ENCODE assay signal across 8 mouse cellular contexts in the genomic region with DNA sequence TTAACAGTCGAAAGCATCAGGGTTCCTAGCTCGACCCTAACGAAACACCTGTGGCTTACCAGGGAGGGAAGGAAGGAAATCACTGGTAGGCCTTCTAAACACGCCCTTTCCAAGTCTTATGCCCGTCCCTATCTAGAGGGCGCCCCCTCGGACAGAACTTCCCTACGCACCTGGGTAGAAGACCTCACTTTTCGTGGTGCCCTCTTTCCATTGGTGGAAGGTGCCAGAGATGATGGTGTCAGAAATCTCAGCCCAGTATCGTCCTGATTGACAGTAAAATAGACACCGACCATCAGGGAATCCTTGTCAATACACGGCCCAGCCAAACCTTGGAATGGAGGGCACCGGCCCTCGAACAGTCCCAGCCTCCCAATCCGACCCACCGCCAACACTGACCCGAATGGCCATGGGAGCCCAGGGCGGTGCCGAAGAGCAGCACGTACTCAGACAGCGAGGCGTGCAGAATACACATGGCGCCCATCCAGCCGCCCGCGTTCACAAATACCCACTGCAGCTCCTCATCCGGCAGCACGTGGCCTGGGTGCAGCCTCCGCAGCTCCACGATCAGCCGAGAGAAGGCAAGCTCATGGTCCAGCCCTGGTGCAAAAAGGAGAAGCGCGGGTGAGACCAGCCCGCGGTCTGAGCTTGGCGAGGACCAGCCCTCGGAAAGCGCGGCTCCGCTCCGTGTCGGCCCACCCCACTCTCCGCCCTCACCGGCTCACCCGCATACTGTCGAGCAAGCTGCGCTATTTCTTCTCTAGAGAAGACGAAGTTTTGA. TPM values are rescaled to one million over a fixed set of nuclear protein-coding genes. Genes with fewer than 3 reads are reported as not detected.
DNase-seq lines count a peak whose midpoint lies in the region; ATAC-seq and TF ChIP-seq lines count a peak whose summit lies in the region.

No protein-coding gene starts in this region.

- peak overlapping the region; percentile 96 for H3K4me2 ChIP-seq in heart, embryonic 12.5 days
- H3K4me2 ChIP-seq in hindbrain, embryonic 16.5 days (ENCODE audit: low read length), result peak overlapping the region; percentile 81
- H3K4me2 ChIP-seq in myocyte (ENCODE audit: low read depth), result peak overlapping the region; percentile 69

- peak overlapping the region; percentile 72 for H3K4me3 ChIP-seq in heart, embryonic 12.5 days
- peak overlapping the region; percentile 63 for H3K4me3 ChIP-seq in hindbrain, embryonic 16.5 days (ENCODE audit: low read length)
- H3K4me3 ChIP-seq in liver, adult 2 months (ENCODE audit: insufficient read depth, low read depth, low read length), result peak overlapping the region; percentile 84
- H3K4me3 ChIP-seq in myocyte, result peak overlapping the region; percentile 60

- WGBS in heart, embryonic 12.5 days, result under 1% methylated on average over 48 of the region's 48 CpGs
- WGBS in hindbrain, embryonic 16.5 days, result under 1% methylated on average over 48 of the region's 48 CpGs
- WGBS in liver, adult 2 months, result under 1% methylated on average over 48 of the region's 48 CpGs

- H3K27ac ChIP-seq in heart, embryonic 12.5 days (ENCODE audit: poor library complexity, severe bottlenecking), result peak overlapping the region; percentile 58
- peak overlapping the region; percentile 89 for H3K27ac ChIP-seq in hindbrain, embryonic 16.5 days (ENCODE audit: low read depth, low read length)
- peak overlapping the region; percentile 92 for H3K27ac ChIP-seq in liver, adult 2 months (replicated peaks; ENCODE audit: insufficient read depth, low read depth, low read length)

- 0 out of 2 replicates have a peak, but pooled peaks have one; percentile 4 for TF ChIP-seq CTCF in liver, adult 2 months (IDR thresholded peaks at IDR 0.05; ENCODE audit: low read depth, low read length)

- H3ac ChIP-seq in myocyte (ENCODE audit: control insufficient read depth, insufficient read length), result peak overlapping the region; percentile 20

- H3K27me3 ChIP-seq in heart, embryonic 12.5 days (replicated peaks), result no peaks in the 10 kb centered on the region
- H3K27me3 ChIP-seq in hindbrain, embryonic 16.5 days (replicated peaks; ENCODE audit: control insufficient read depth, insufficient read depth, low read length), result no peaks in the 10 kb centered on the region
- H3K27me3 ChIP-seq in liver, adult 2 months (ENCODE audit: control insufficient read depth, insufficient read depth, low read length), result no peaks in the 10 kb centered on the region
- no peaks in the 10 kb centered on the region for H3K27me3 ChIP-seq in myocyte (ENCODE audit: control insufficient read depth, insufficient read depth, insufficient read length)

- ATAC-seq in heart, embryonic 12.5 days (ENCODE audit: insufficient number of reproducible peaks, low FRiP score), result peak; percentile 78
- peak; percentile 72 for ATAC-seq in erythroid progenitor cell, adult 5-6 weeks (replicated peaks; ENCODE audit: low FRiP score, poor library complexity, severe bottlenecking)
- ATAC-seq in hindbrain, embryonic 16.5 days, result peak; percentile 84

- peaks cover 6% of the 10 kb centered on the region; the same call in 1 of the 2 replicates for H3K79me2 ChIP-seq in liver, adult 2 months (ENCODE audit: control insufficient read depth, insufficient read depth, low read length)
- H3K79me2 ChIP-seq in myocyte (ENCODE audit: control insufficient read depth, insufficient read depth), result peaks cover 14% of the 10 kb centered on the region

- TF ChIP-seq POLR2A in liver, adult 2 months (IDR thresholded peaks at IDR 0.05; ENCODE audit: extremely low read depth, insufficient read depth, low read length), result no peak
- TF ChIP-seq POLR2A in myocyte (IDR thresholded peaks at IDR 0.05; ENCODE audit: insufficient read length, low read depth), result no peak

- peaks cover 14% of the 10 kb centered on the region for H3K36me3 ChIP-seq in heart, embryonic 12.5 days
- H3K36me3 ChIP-seq in hindbrain, embryonic 16.5 days (ENCODE audit: control insufficient read depth, insufficient read depth, low read length), result peaks cover 8% of the 10 kb centered on the region; the same call in 1 of the 2 replicates
- H3K36me3 ChIP-seq in liver, adult 2 months (ENCODE audit: control insufficient read depth, insufficient read depth, low read length), result peaks cover 7% of the 10 kb centered on the region
- H3K36me3 ChIP-seq in myocyte (ENCODE audit: control insufficient read depth, insufficient read depth), result no peaks in the 10 kb centered on the region

- H3K9me3 ChIP-seq in heart, embryonic 12.5 days (replicated peaks), result peaks cover 3% of the 10 kb centered on the region; the same call in 1 of the 2 replicates
- H3K9me3 ChIP-seq in hindbrain, embryonic 16.5 days (ENCODE audit: control insufficient read depth, low read length), result no peaks in the 10 kb centered on the region

- intact Hi-C loops in heart, postnatal 10 days (cut with DNase I), result loop anchor here (2.0 kb wide), 1 partner anchor 18 kb away; a partner anchor contains a TSS

- peaks cover 14% of the 10 kb centered on the region for H3K4me1 ChIP-seq in heart, embryonic 12.5 days (replicated peaks)
- H3K4me1 ChIP-seq in hindbrain, embryonic 16.5 days (ENCODE audit: control insufficient read depth, insufficient read depth, low read depth, low read length), result peaks cover 16% of the 10 kb centered on the region
- peaks cover 23% of the 10 kb centered on the region for H3K4me1 ChIP-seq in liver, adult 2 months (ENCODE audit: control insufficient read depth, insufficient read depth, low read length)

- no peak for DNase-seq in heart, postnatal 10 days
- peak; percentile 25 for DNase-seq in ZHBTc4 (ENCODE audit: low read depth, low spot score)
- peak; percentile 63 for DNase-seq in liver, adult 2 months (ENCODE audit: extremely low read depth, low read depth, low spot score)
- peak; percentile 45 for DNase-seq in thymus, postnatal 25 days

- peak overlapping the region; percentile 79 for H3K9ac ChIP-seq in heart, embryonic 12.5 days
- H3K9ac ChIP-seq in hindbrain, embryonic 16.5 days (ENCODE audit: low read depth, low read length), result peak overlapping the region; percentile 68
- peak overlapping the region; percentile 89 for H3K9ac ChIP-seq in liver, adult 2 months (ENCODE audit: low read depth, low read length)

TF ChIP-seq in myocyte, 11 proteins besides CTCF, POLR2A, EP300 and RAD21:
- no peak for TF ChIP-seq TCF12 (IDR thresholded peaks at IDR 0.05; ENCODE audit: insufficient read depth, poor library complexity, severe bottlenecking)
- TF ChIP-seq MAX (IDR thresholded peaks at IDR 0.05; ENCODE audit: low read depth), result peak; percentile 41

RNA-seq across cellular contexts. Expression of a gene that starts 9.6 kb away (rescaled TPM):
- not detected in 2 replicates for polyA plus RNA-seq in heart, embryonic 12.5 days (2016; fragmentation: Nextera tagmentation; extraction: Ambion mirVana)
- total RNA-seq in heart, postnatal 10 days (2021), result not detected
- total RNA-seq in erythroid progenitor cell, adult 5-6 weeks (2015; ENCODE audit: low replicate concordance), result not detected in 2 replicates
- not detected in 2 replicates for total RNA-seq in erythroid progenitor cell, adult 5-6 weeks (2017; ENCODE audit: low replicate concordance)
- polyA plus RNA-seq in hindbrain, embryonic 16.5 days (2015; fragmentation: Nextera tagmentation; extraction: Ambion mirVana), result 0.76 and 0.84 TPM in 2 replicates
- total RNA-seq in liver, adult 2 months (2014; rRNA removed), result not detected in 2 replicates
- not detected in 2 replicates for polyA plus RNA-seq in liver, adult 2 months (2012; rRNA removed)
- polyA plus RNA-seq in myocyte (2012; fragmentation: generic; extraction: Trizol), result not detected

RNA-seq across cellular contexts. Expression of a gene that starts 14.5 kb away (rescaled TPM):
- 54.6 and 57.0 TPM in 2 replicates for polyA plus RNA-seq in heart, embryonic 12.5 days (2016; fragmentation: Nextera tagmentation; extraction: Ambion mirVana)
- total RNA-seq in heart, postnatal 10 days (2021), result 10 to 100 TPM; 57.7 to 66.1 TPM
- total RNA-seq in erythroid progenitor cell, adult 5-6 weeks (2015; ENCODE audit: low replicate concordance), result 18.9 TPM in 1 of 2 replicates, not detected in the other
- total RNA-seq in erythroid progenitor cell, adult 5-6 weeks (2017; ENCODE audit: low replicate concordance), result 1.3 and 3.9 TPM in 2 replicates
- 60.9 and 61.8 TPM in 2 replicates for polyA plus RNA-seq in hindbrain, embryonic 16.5 days (2015; fragmentation: Nextera tagmentation; extraction: Ambion mirVana)
- total RNA-seq in liver, adult 2 months (2014; rRNA removed), result 52.4 and 57.9 TPM in 2 replicates
- polyA plus RNA-seq in liver, adult 2 months (2012; rRNA removed), result 204 and 217 TPM in 2 replicates
- polyA plus RNA-seq in myocyte (2012; fragmentation: generic; extraction: Trizol), result 2.1 TPM

RNA-seq across cellular contexts. Expression of a gene that starts 15.4 kb away (rescaled TPM):
- 61.2 and 62.1 TPM in 2 replicates for polyA plus RNA-seq in heart, embryonic 12.5 days (2016; fragmentation: Nextera tagmentation; extraction: Ambion mirVana)
- total RNA-seq in heart, postnatal 10 days (2021), result 10 to 100 TPM; 23.8 to 28.6 TPM
- total RNA-seq in erythroid progenitor cell, adult 5-6 weeks (2015; ENCODE audit: low replicate concordance), result 3.8 and 14.4 TPM in 2 replicates
- 4.2 and 7.3 TPM in 2 replicates for total RNA-seq in erythroid progenitor cell, adult 5-6 weeks (2017; ENCODE audit: low replicate concordance)
- polyA plus RNA-seq in hindbrain, embryonic 16.5 days (2015; fragmentation: Nextera tagmentation; extraction: Ambion mirVana), result 86.8 and 96.3 TPM in 2 replicates
- 69.3 and 82.2 TPM in 2 replicates for total RNA-seq in liver, adult 2 months (2014; rRNA removed)
- polyA plus RNA-seq in liver, adult 2 months (2012; rRNA removed), result 362 and 423 TPM in 2 replicates
- 98.6 TPM for polyA plus RNA-seq in myocyte (2012; fragmentation: generic; extraction: Trizol)

RNA-seq across cellular contexts. Expression of a gene that starts 17.6 kb away (rescaled TPM):
- 113 and 118 TPM in 2 replicates for polyA plus RNA-seq in heart, embryonic 12.5 days (2016; fragmentation: Nextera tagmentation; extraction: Ambion mirVana)
- total RNA-seq in heart, postnatal 10 days (2021), result 10 to 100 TPM; 85.9 to 92.3 TPM
- total RNA-seq in erythroid progenitor cell, adult 5-6 weeks (2015; ENCODE audit: low replicate concordance), result 16.8 and 51.2 TPM in 2 replicates
- total RNA-seq in erythroid progenitor cell, adult 5-6 weeks (2017; ENCODE audit: low replicate concordance), result 18.4 and 33.0 TPM in 2 replicates
- polyA plus RNA-seq in hindbrain, embryonic 16.5 days (2015; fragmentation: Nextera tagmentation; extraction: Ambion mirVana), result 309 and 323 TPM in 2 replicates
- total RNA-seq in liver, adult 2 months (2014; rRNA removed), result 33.4 and 40.2 TPM in 2 replicates
- 43.2 and 44.5 TPM in 2 replicates for polyA plus RNA-seq in liver, adult 2 months (2012; rRNA removed)
- 155 TPM for polyA plus RNA-seq in myocyte (2012; fragmentation: generic; extraction: Trizol)

RNA-seq across cellular contexts. Expression of a gene that starts 27.2 kb away (rescaled TPM):
- polyA plus RNA-seq in heart, embryonic 12.5 days (2016; fragmentation: Nextera tagmentation; extraction: Ambion mirVana), result 39.7 and 40.9 TPM in 2 replicates
- 10 to 100 TPM; 28.0 to 32.1 TPM for total RNA-seq in heart, postnatal 10 days (2021)
- total RNA-seq in erythroid progenitor cell, adult 5-6 weeks (2015; ENCODE audit: low replicate concordance), result 2.9 and 9.7 TPM in 2 replicates
- total RNA-seq in erythroid progenitor cell, adult 5-6 weeks (2017; ENCODE audit: low replicate concordance), result 5.0 and 22.6 TPM in 2 replicates
- 63.6 and 65.2 TPM in 2 replicates for polyA plus RNA-seq in hindbrain, embryonic 16.5 days (2015; fragmentation: Nextera tagmentation; extraction: Ambion mirVana)
- 20.5 and 21.4 TPM in 2 replicates for total RNA-seq in liver, adult 2 months (2014; rRNA removed)
- 59.1 and 60.6 TPM in 2 replicates for polyA plus RNA-seq in liver, adult 2 months (2012; rRNA removed)
- polyA plus RNA-seq in myocyte (2012; fragmentation: generic; extraction: Trizol), result 43.8 TPM

Comparison
In these comparisons a context has a peak if more than half of its experiments do, and no peak if none do; other contexts are left out.
1. DNase-seq: peak in ZHBTc4 (single experiment), liver, adult 2 months (single experiment) and thymus, postnatal 25 days (single experiment); none in heart, postnatal 10 days (0 of 2).
2. RNA of a gene that starts 14.5 kb away (polyA plus RNA-seq): 204 to 217 TPM in liver, adult 2 months, 60.9 to 61.8 TPM in hindbrain, embryonic 16.5 days and 54.6 to 57.0 TPM in heart, embryonic 12.5 days; 2.1 TPM in myocyte (single experiment); every median in the first group is over 10 times any median in the second.
3. Peak in every context shown above with its lines, with median percentiles within 50 percentile points of each other: ATAC-seq, H3K27ac ChIP-seq, H3K4me2 ChIP-seq, H3K4me3 ChIP-seq and H3K9ac ChIP-seq.